Mouse (Mus musculus) embryonic facial prominence, embryonic 10.5 days (tissue): Measurements from ENCODE around the gene Tgm4. TPM values are rescaled to one million over a fixed set of nuclear protein-coding genes. Genes with fewer than 3 reads are reported as not detected.

ENCODE experiments used
- DNase-seq: peaks from one replicate; pipeline ENCODE4 v3.0.0-alpha.2; 2017; ENCODE audit warnings: low spot score
- H3K27ac ChIP-seq: fragments of 300-500 bp; sonication (generic); replicated peaks from 2 replicates; pipeline ENCODE4 v1.5.1; 2016; ENCODE audit warnings: mild to moderate bottlenecking
- H3K27me3 ChIP-seq: fragments of 300-500 bp; sonication (generic); replicated peaks from 2 replicates; pipeline ENCODE4 v1.6.1; 2016; ENCODE audit warnings: low read depth, mild to moderate bottlenecking; ENCODE audit not compliant: poor library complexity, severe bottlenecking
- H3K36me3 ChIP-seq: fragments of 300-500 bp; sonication (generic); replicated peaks from 2 replicates; pipeline ENCODE4 v1.6.1; 2016; ENCODE audit warnings: mild to moderate bottlenecking, moderate library complexity
- H3K4me1 ChIP-seq: fragments of 300-500 bp; sonication (generic); 2 replicates; pipeline ENCODE4 v1.6.1; 2016
- H3K4me3 ChIP-seq: fragments of 300-500 bp; sonication (generic); 2 replicates; pipeline ENCODE4 v1.5.1; 2016; ENCODE audit warnings: mild to moderate bottlenecking, moderate library complexity
- H3K9me3 ChIP-seq: fragments of 300-500 bp; sonication (generic); 2 replicates; pipeline ENCODE4 v1.6.1; 2016; ENCODE audit warnings: mild to moderate bottlenecking
- WGBS: fragments of 180-500 bp; shearing (Covaris S2); methylation state at CpG from one replicate; pipeline ENCODE4 v1.1.7; 2016; 5-methylcytosine and 5-hydroxymethylcytosine counted together
- polyA plus RNA-seq: library from polyadenylated mRNA; unstranded; fragments of >200 nt; fragmentation: Nextera tagmentation; extraction: Ambion mirVana; gene quantifications from 2 replicates; pipeline ENCODE4 v1.2.1, GENCODE M21; 2016

The Tgm4 gene
- polyA plus RNA-seq, 1 experiment from 2014 or later = 0.31 TPM

DNA sequence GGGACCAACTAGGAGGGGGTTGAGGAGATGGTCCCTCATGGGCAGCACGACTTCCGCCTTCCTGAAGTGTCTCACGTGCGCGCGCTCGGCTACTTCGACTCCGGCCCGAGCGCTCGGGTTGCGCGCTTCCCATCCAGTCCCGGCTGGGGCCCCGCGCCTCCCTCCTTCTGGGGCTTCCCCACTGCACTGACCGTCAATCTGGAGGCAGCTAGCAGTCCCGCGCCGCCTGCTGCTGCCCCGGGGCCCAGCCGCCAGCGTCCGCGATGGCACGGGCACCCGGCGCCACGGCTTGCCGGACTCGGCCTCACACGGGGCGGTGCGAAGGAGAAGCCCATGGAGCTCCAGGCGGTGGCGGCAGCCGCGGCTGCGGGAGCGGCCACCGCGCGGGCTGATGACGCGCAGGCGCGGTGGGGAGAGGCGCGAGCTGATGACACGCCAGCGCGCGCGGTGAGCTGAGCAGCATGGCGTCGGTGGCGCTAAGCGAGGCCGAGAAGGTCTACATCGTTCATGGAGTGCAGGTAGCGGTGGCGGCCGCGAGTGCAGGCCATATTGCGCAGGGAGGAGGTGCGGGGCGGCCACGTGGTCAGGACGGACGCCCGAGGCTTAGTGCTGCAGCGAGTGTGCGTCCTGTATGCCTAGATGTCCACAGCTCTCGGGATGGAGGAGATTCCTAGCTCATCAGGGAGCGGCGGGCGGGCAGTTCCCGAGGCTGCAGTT is 78.4 kb downstream of the Tgm4 start, which contains the start of the genes Zdhhc3 and Exosc7:
Gene Zdhhc3 (minus strand): TSS at position 401 of the 717 bp plus-strand sequence.
Gene Exosc7 (plus strand): TSS at position 411 of the 717 bp plus-strand sequence.
- WGBS = under 1% methylated on average over 79 of the region's 79 CpGs
- Histone ChIP-seq H3K4me3 (peak within 1 kb of the TSS; percentile 75), H3K27me3 (no peaks in the 10 kb centered on the region), H3K27ac (peak within 1 kb of the TSS; percentile 95), H3K36me3 (peaks cover 30% of the 10 kb centered on the region), H3K9me3 (no peaks in the 10 kb centered on the region), H3K4me1 (peaks cover 25% of the 10 kb centered on the region)
- DNase-seq = peak; percentile 92

GRCm38 (mm10) chr9:123113931-123114330 is 79.4 kb downstream of the Tgm4 start:
- Histone ChIP-seq H3K9me3 (no peaks in the 10 kb centered on the region), H3K4me1 (peaks cover 25% of the 10 kb centered on the region), H3K4me3 (peak overlapping the region; percentile 75), H3K27ac (peak overlapping the region; percentile 95; the same call in 1 of the 2 replicates), H3K36me3 (peaks cover 35% of the 10 kb centered on the region), H3K27me3 (no peaks in the 10 kb centered on the region)
- WGBS = 77% methylated on average over 6 of the region's 6 CpGs
- no peak for DNase-seq

GRCm38 (mm10) chr9:123115566-123115965 is 81.0 kb downstream of the Tgm4 start:
- no peaks in the 10 kb centered on the region for H3K27me3 ChIP-seq
- no peak overlapping the region for H3K27ac ChIP-seq
- no peak overlapping the region for H3K4me3 ChIP-seq
- peaks cover 51% of the 10 kb centered on the region for H3K36me3 ChIP-seq
- H3K9me3 ChIP-seq = no peaks in the 10 kb centered on the region
- WGBS = 78% methylated on average over 1 of the region's 1 CpGs
- peaks cover 25% of the 10 kb centered on the region for H3K4me1 ChIP-seq
- DNase-seq = no peak

Other genes starting within 250 kb of the Tgm4 start
- 4.2 and 5.7 TPM in 2 replicates for gene Tcaim, start 229.2 kb upstream of the Tgm4 start, polyA plus RNA-seq
- gene Gm35549, start 190.7 kb upstream of the Tgm4 start, polyA plus RNA-seq = 0.26 TPM in 1 of 2 replicates, not detected in the other
- 84.8 and 85.6 TPM in 2 replicates for gene Zfp445, start 168.7 kb upstream of the Tgm4 start, polyA plus RNA-seq
- gene Zkscan7, start 149.0 kb upstream of the Tgm4 start, polyA plus RNA-seq = 3.2 and 3.6 TPM in 2 replicates
- 32.4 and 33.8 TPM in 2 replicates for gene Zfp105, start 111.7 kb upstream of the Tgm4 start, polyA plus RNA-seq
- 22.0 and 23.6 TPM in 2 replicates for gene 1110059G10Rik, start 83.7 kb upstream of the Tgm4 start, polyA plus RNA-seq
- gene Kif15, start 83.7 kb upstream of the Tgm4 start, polyA plus RNA-seq = 89.5 and 97.8 TPM in 2 replicates
- gene Tmem42, start 13.4 kb upstream of the Tgm4 start, polyA plus RNA-seq = 12.2 and 13.2 TPM in 2 replicates
- gene Zdhhc3, start 78.5 kb downstream of the Tgm4 start, polyA plus RNA-seq = 73.1 and 77.9 TPM in 2 replicates
- 129 and 143 TPM in 2 replicates for gene Exosc7, start 78.5 kb downstream of the Tgm4 start, polyA plus RNA-seq
- 0.15 TPM in 1 of 2 replicates, not detected in the other for gene Clec3b, start 116.2 kb downstream of the Tgm4 start, polyA plus RNA-seq
- 5.5 and 6.0 TPM in 2 replicates for gene Cdcp1, start 181.3 kb downstream of the Tgm4 start, polyA plus RNA-seq
- 4.6 and 5.0 TPM in 2 replicates for gene Tmem158, start 226.0 kb downstream of the Tgm4 start, polyA plus RNA-seq